Mouse (Mus musculus): ENCODE measurements around the gene Lce1f.
"Not testable (repeated sequence)": the region's sequence is repeated elsewhere in the genome, so short reads cannot be mapped to it uniquely, and the experiment has no call there.

GRCm38 (mm10) chr3:92689154-92689553 lies 31.0 kb downstream of the Lce1f start:
- TF ChIP-seq CTCF (IDR thresholded peaks at IDR 0.05; ENCODE audit: low read depth); EP300 (optimal IDR thresholded peaks at IDR 0.05): not testable (repeated sequence)

Data from stomach, postnatal 0 days (tissue).